Mouse (Mus musculus) heart, embryonic 10.5 days (tissue): Measurements from ENCODE around the gene Suclg1. TPM values are rescaled to one million over a fixed set of nuclear protein-coding genes. Genes with fewer than 3 reads are reported as not detected.

Experiments used
- DNase-seq: peaks from one replicate; pipeline ENCODE4 v3.0.0-alpha.2; 2017; ENCODE audit warnings: low spot score
- H3K27ac ChIP-seq: fragments of 300-500 bp; sonication (generic); 2 replicates; pipeline ENCODE4 v1.5.1; 2016; ENCODE audit warnings: mild to moderate bottlenecking
- H3K27me3 ChIP-seq: fragments of 300-500 bp; sonication (generic); 2 replicates; pipeline ENCODE4 v1.6.1; 2016; ENCODE audit warnings: mild to moderate bottlenecking; ENCODE audit not compliant: poor library complexity, insufficient read depth, severe bottlenecking
- H3K36me3 ChIP-seq: fragments of 300-500 bp; sonication (generic); 2 replicates; pipeline ENCODE4 v1.6.1; 2016; ENCODE audit warnings: mild to moderate bottlenecking, moderate library complexity
- H3K4me1 ChIP-seq: fragments of 300-500 bp; sonication (generic); 2 replicates; pipeline ENCODE4 v1.6.1; 2016; ENCODE audit warnings: mild to moderate bottlenecking
- H3K4me3 ChIP-seq: fragments of 300-500 bp; sonication (generic); 2 replicates; pipeline ENCODE4 v1.5.1; 2016; ENCODE audit warnings: mild to moderate bottlenecking, moderate library complexity
- H3K9me3 ChIP-seq: fragments of 300-500 bp; sonication (generic); 2 replicates; pipeline ENCODE4 v1.6.1; 2016; ENCODE audit warnings: mild to moderate bottlenecking, moderate library complexity
- WGBS: fragments of 180-500 bp; shearing (Covaris S2); methylation state at CpG from one replicate; pipeline ENCODE4 v1.1.7; 2016; 5-methylcytosine and 5-hydroxymethylcytosine counted together
- polyA plus RNA-seq: library from polyadenylated mRNA; unstranded; fragments of >200 nt; fragmentation: Nextera tagmentation; extraction: Ambion mirVana; gene quantifications from 2 replicates; pipeline ENCODE4 v1.2.1, GENCODE M21; 2016

Gene Suclg1
- polyA plus RNA-seq, 1 experiment from 2014 or later = 241 TPM

DNA sequence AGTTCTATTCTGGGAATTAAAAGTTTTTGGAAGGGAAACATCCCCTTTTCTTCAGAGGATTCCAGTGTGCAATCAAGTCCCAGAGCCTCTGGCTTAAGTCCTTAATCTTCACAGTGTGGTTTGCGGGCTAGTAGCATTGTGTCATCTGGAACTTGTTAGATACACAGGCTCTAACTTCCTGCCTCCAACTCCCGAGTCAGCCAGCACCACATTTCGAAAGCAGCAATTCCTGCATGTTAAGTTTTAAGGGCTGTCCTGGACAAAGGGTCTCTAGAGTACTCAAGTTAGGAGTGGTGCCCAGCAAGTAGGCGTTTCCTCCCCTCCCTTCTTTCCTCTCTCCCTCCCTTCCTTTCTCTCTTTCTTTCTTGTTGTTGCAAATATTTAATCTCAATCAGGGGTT, 19.8 kb upstream of the Suclg1 start:
- Histone ChIP-seq H3K4me3 (no peak overlapping the region), H3K9me3 (no peaks in the 10 kb centered on the region), H3K27ac (no peak overlapping the region), H3K36me3 (peaks cover 3% of the 10 kb centered on the region; the same call in 1 of the 2 replicates), H3K4me1 (no peaks in the 10 kb centered on the region), H3K27me3 (no peaks in the 10 kb centered on the region)
- 43% methylated on average over 4 of the region's 4 CpGs for WGBS
- DNase-seq = no peak

DNA sequence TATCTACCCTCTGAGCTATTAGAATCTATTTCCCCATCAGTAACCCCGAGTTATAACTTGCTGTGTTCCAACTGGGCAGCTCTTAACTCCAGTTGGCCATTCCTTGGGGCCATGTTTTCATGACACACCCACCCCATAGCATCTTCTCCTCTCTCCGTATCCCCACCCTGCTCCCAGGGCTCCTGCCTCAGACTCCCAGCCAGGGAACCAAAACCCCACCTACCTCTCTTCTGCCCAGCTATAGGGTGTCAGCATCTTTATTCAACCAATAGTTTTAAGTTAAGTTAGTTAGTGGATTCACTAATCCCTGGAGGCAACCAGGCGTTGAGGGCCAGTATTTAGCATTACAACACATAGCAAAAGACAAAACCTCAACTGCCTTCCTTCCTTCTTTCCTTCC, 19.3 kb upstream of the Suclg1 start:
- H3K36me3 ChIP-seq = peaks cover 3% of the 10 kb centered on the region; the same call in 1 of the 2 replicates
- H3K4me1 ChIP-seq = no peaks in the 10 kb centered on the region
- H3K27me3 ChIP-seq = no peaks in the 10 kb centered on the region
- no peak for DNase-seq
- 73% methylated on average over 3 of the region's 3 CpGs for WGBS
- H3K27ac ChIP-seq = no peak overlapping the region
- no peaks in the 10 kb centered on the region for H3K9me3 ChIP-seq
- H3K4me3 ChIP-seq = no peak overlapping the region

DNA sequence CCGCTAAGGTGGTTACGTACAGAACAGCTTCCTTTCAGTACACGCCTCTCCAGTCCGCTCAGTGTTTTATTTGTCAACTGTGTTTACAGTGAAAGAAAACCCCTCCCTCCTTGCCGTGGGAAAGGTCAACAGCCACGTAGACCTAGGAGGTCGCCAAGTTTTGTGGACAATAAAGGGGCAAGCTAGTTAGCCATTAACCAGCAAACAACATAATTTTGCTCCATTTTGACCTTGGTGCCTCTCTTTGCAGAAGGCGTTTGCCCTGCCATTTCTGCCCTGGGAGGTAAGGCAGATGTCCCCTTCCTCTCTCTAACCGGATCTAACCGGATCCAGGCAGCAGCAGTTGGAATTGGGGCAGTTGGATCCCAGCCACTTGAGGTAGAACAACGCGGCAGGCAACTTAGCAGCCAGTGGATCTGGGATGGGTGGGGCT, 16.0 kb upstream of the Suclg1 start:
- no peak overlapping the region for H3K4me3 ChIP-seq
- no peak for DNase-seq
- no peak overlapping the region for H3K27ac ChIP-seq
- H3K4me1 ChIP-seq = no peaks in the 10 kb centered on the region
- H3K36me3 ChIP-seq = no peaks in the 10 kb centered on the region
- no peaks in the 10 kb centered on the region for H3K27me3 ChIP-seq
- no peaks in the 10 kb centered on the region for H3K9me3 ChIP-seq
- 87% methylated on average over 12 of the region's 12 CpGs for WGBS

DNA sequence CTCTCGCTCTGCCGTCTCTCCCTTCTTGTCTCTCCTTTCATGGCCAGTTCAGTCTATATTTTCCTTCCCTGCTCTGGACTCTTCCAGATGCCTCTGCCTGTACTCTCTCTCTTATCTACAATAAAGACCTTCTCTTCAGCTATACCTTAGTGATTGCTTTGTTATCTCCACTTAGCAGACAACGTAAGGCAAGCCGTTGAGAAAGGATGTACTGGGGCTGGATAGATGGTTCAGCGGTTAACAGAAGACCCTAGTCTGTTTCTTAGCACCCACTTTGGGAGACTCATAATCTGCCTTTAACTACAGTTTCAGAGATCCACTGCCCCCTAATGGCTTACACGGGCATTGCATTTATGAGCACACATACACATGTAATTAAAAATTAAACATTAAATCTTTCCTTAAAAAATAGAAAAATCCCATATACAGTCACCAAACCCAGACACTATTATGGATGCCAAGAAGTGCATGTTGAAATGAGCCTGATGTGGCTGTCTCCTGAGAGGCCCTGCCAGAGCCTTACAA, 14.9 kb upstream of the Suclg1 start:
- no peak overlapping the region for H3K4me3 ChIP-seq
- H3K27me3 ChIP-seq = no peaks in the 10 kb centered on the region
- 78% methylated on average over 6 of the region's 6 CpGs for WGBS
- DNase-seq = no peak
- no peaks in the 10 kb centered on the region for H3K36me3 ChIP-seq
- H3K4me1 ChIP-seq = no peaks in the 10 kb centered on the region
- no peaks in the 10 kb centered on the region for H3K9me3 ChIP-seq
- no peak overlapping the region for H3K27ac ChIP-seq

DNA sequence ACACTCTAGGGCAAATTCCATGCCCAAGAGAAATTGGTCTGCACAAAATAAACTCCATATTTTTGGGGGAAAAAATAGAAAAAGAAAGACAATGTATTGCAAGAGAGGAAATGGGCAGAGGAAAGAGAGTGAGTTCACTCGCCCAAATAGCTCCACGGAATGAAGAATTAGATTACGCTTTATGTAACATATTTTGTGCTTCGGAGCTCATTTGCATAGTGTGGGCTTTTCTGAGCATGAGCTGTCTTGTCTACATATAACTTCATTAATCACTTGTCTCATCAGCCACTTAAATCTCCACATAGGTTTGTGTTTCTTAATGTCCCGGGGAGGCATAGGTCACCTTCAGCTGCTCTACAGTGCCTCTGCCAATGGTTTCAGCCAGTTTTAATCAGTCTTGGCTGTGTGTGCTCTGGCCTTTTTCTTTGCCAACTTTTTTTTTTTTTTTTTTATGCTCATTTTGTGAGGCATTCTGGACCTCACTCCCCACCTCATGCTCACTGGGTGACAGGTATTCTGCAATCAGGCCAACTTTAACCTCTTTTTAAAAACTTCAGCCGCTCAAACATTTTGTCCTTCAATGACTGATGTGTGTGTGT, 13.8 kb upstream of the Suclg1 start:
- no peaks in the 10 kb centered on the region for H3K4me1 ChIP-seq
- no peaks in the 10 kb centered on the region for H3K27me3 ChIP-seq
- DNase-seq = no peak
- no peak overlapping the region for H3K4me3 ChIP-seq
- no peaks in the 10 kb centered on the region for H3K36me3 ChIP-seq
- no peak overlapping the region for H3K27ac ChIP-seq
- WGBS = 90% methylated on average over 6 of the region's 6 CpGs
- H3K9me3 ChIP-seq = no peaks in the 10 kb centered on the region

DNA sequence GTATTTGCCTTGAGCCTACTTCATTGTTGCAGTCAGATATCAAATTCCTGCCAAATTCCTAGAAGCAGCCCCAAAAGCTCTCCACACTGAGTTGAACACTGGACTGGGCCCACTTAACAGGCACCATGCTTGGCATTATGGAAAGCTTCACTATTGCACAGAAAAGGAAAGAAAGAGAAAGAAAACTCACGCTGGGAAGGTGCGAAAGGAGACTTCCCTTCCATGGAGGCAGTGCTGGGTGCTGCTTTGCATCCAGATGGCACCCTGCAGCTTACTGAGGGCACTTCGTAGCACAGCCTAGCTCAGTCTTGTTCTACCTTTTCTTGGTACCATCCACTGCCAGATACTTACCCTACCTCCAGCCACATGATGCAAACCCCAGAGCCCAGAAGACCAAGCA, 12.5 kb upstream of the Suclg1 start:
- no peaks in the 10 kb centered on the region for H3K36me3 ChIP-seq
- no peaks in the 10 kb centered on the region for H3K4me1 ChIP-seq
- 63% methylated on average over 3 of the region's 3 CpGs for WGBS
- H3K27ac ChIP-seq = no peak overlapping the region
- H3K9me3 ChIP-seq = no peaks in the 10 kb centered on the region
- no peak overlapping the region for H3K4me3 ChIP-seq
- DNase-seq = no peak
- H3K27me3 ChIP-seq = no peaks in the 10 kb centered on the region

DNA sequence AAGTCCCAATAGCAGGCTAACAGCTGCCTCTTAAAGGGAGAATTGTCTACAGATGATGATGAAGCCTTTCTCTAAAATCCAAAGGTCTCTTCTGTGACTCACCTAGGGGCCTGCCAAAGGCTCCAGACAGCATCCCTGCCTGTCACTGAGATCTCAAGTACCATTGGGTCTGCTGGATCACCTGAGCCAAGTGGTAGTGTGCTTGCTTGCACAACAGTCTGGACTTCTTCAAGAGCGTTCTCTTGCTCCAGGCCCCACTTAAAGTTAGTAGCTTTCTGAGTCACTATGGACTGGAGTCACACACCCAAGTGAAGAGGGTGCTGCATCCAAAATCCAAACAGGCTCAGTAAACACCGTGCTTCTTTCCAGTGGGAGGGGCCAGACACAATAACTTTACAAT, 1.4 kb upstream of the Suclg1 start:
- no peak overlapping the region for H3K4me3 ChIP-seq
- DNase-seq = no peak
- peaks cover 7% of the 10 kb centered on the region for H3K4me1 ChIP-seq
- WGBS = 66% methylated on average over 2 of the region's 2 CpGs
- H3K27ac ChIP-seq = no peak overlapping the region
- H3K36me3 ChIP-seq = no peaks in the 10 kb centered on the region
- no peaks in the 10 kb centered on the region for H3K27me3 ChIP-seq
- H3K9me3 ChIP-seq = no peaks in the 10 kb centered on the region

DNA sequence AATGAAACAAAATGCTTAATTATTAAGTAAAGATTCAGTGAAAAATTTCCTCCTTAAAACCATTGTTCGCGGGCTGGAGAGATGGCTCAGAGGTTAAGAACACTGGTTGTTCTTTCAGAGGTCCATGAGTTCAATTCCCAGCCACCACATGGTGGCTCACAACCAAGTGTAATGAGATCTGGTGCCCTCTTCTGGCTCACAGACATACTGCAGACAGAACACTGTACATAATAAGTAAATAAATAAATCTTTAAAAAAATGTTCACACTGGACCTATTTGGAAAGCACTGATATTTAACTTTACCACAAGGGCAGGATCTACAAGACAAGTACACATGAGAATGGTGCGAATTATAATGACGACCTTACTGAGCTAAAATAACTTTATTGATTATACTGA, 730 bp upstream of the Suclg1 start:
- no peak for DNase-seq
- no peaks in the 10 kb centered on the region for H3K9me3 ChIP-seq
- H3K27me3 ChIP-seq = no peaks in the 10 kb centered on the region
- no peak overlapping the region for H3K27ac ChIP-seq
- peak overlapping the region; percentile 95 for H3K4me3 ChIP-seq
- H3K36me3 ChIP-seq = peaks cover 5% of the 10 kb centered on the region
- 36% methylated on average over 4 of the region's 4 CpGs for WGBS
- peaks cover 7% of the 10 kb centered on the region for H3K4me1 ChIP-seq

DNA sequence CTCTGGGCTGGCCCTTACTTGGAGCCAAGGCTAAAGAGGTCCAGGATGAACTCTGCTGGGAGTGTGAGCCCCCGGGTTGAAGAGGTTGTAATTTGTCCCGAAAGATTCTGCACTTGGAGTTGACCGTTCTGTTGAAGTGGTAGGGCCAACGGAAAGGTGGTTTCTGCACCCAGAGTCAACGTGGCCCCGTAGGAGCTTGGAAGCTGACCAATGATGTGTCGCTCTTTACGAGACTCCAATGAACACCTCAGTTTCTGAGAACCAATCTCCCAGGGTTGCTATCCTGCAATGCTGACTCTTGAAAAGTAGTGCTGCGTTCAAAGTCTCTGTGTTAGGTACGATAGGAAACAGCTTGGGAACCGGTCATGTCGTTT, 854 bp downstream of the Suclg1 start:
- DNase-seq = no peak
- H3K9me3 ChIP-seq = no peaks in the 10 kb centered on the region
- 5% methylated on average over 12 of the region's 12 CpGs for WGBS
- peaks cover 14% of the 10 kb centered on the region for H3K4me1 ChIP-seq
- H3K27ac ChIP-seq = peak overlapping the region; percentile 92
- no peaks in the 10 kb centered on the region for H3K27me3 ChIP-seq
- peak overlapping the region; percentile 95 for H3K4me3 ChIP-seq
- H3K36me3 ChIP-seq = peaks cover 6% of the 10 kb centered on the region

DNA sequence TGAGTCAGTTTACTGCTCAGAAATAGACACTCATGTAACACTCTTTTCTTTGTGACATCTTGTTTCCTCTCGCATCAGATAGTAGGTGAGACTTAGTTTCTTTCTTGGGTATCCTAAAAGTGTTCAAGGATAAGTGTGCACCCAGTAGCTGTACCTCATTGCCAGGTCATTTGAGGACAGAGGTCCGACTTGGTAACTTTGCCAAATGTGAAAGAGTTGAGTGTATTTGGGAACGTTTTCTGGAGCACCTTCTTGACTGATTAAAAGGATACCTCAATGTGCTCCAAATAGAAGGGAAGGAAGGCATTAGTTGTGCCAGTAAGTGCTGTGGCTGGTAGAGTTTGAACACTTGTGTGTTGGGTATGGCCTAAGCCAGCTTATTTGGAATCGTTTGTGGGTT, 1.7 kb downstream of the Suclg1 start:
- Histone ChIP-seq H3K9me3 (no peaks in the 10 kb centered on the region), H3K4me1 (peaks cover 22% of the 10 kb centered on the region), H3K27me3 (no peaks in the 10 kb centered on the region), H3K4me3 (peak overlapping the region; percentile 95; the same call in 1 of the 2 replicates), H3K27ac (no peak overlapping the region), H3K36me3 (peaks cover 6% of the 10 kb centered on the region)
- 84% methylated on average over 4 of the region's 4 CpGs for WGBS
- no peak for DNase-seq

DNA sequence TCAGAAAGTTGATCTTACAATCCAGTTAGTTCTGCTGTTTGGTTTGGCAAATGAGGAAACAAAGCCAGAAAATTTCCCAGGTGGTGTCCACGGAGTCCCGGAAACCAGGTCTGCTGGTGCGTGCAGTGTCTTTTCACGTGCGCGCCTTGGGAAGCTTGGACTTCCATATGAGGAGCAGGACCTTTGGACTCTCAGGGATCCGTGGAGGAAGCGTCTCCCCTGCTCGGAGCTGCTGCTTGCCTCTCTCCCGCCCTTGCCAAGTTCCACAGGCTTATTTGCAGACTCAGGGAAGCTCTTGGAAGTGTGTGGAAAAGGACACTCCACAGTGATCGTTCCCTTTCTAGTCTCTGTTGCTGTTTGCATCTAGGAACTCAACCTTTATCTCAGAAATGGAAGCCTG, 3.2 kb downstream of the Suclg1 start:
- Histone ChIP-seq H3K27me3 (no peaks in the 10 kb centered on the region), H3K36me3 (peaks cover 8% of the 10 kb centered on the region), H3K4me1 (peaks cover 24% of the 10 kb centered on the region), H3K27ac (no peak overlapping the region), H3K4me3 (no peak overlapping the region), H3K9me3 (no peaks in the 10 kb centered on the region)
- DNase-seq = no peak
- 92% methylated on average over 11 of the region's 11 CpGs for WGBS

DNA sequence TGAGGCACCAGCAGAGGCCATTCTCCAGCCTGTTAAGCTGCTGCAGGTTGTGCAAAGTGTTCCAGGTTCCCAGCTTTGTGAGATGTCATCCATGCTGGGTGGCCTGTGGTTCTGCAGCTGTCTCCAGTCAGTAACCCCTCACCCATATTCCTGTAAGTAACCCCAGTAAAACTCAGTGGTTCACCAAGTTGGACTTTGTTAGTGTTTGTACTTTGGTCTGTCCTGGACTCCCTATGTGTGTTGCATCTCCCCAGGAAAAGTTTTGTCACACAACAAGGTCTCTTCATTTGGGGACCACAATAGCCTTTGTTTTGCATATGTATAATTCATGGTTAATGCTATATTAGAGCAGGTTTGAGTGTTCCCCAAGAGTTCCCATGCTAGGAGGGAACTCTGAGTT, 4.2 kb downstream of the Suclg1 start:
- DNase-seq = no peak
- Histone ChIP-seq H3K4me1 (peaks cover 24% of the 10 kb centered on the region), H3K27ac (no peak overlapping the region), H3K9me3 (no peaks in the 10 kb centered on the region), H3K4me3 (no peak overlapping the region), H3K27me3 (no peaks in the 10 kb centered on the region), H3K36me3 (peaks cover 19% of the 10 kb centered on the region)

DNA sequence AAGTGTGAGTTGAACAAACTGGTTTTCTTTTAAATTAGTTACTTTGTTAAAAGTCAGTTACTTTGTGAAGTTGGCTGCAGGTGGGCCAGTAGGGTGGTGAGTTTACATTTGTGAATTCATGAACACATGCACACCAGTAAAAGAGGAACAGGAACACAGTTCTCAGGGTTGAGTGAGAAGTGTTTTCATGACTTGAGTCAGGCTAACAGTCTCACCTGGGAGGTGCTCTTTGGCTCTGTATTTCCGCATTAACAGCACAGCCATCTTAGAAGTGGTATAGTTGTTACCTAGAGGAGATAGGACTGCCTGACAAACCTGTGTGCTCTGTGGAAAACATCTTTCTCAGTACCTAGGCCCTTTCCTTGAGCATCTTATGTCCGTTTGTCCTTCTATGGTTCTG, 4.8 kb downstream of the Suclg1 start:
- WGBS = 85% methylated on average over 2 of the region's 2 CpGs
- Histone ChIP-seq H3K4me1 (peaks cover 24% of the 10 kb centered on the region), H3K27ac (no peak overlapping the region), H3K36me3 (peaks cover 23% of the 10 kb centered on the region), H3K27me3 (no peaks in the 10 kb centered on the region), H3K9me3 (no peaks in the 10 kb centered on the region), H3K4me3 (no peak overlapping the region)
- no peak for DNase-seq

DNA sequence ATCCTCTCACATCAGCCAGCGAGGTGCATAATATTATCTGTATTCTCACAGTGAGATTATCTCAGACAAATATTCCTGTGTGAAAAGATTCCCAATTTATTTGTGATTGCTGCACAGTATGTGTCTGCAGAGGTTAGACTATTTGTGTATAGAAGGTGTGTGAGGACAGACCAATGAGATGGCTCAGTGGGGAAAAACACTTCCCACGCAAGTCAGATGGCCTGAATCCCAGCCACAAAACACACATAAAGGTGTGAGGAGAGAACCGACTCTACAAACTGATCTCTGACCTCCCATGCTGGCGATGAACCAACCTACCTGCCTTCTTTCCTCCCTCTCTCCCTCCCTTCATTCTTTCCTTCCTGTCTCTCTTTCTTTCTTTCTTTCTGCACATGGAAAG, 5.4 kb downstream of the Suclg1 start:
- no peak for DNase-seq
- H3K9me3 ChIP-seq = no peaks in the 10 kb centered on the region
- H3K27me3 ChIP-seq = no peaks in the 10 kb centered on the region
- WGBS = 78% methylated on average over 4 of the region's 4 CpGs
- no peak overlapping the region for H3K4me3 ChIP-seq
- H3K27ac ChIP-seq = no peak overlapping the region
- H3K36me3 ChIP-seq = peaks cover 29% of the 10 kb centered on the region
- peaks cover 24% of the 10 kb centered on the region for H3K4me1 ChIP-seq
